Mouse (Mus musculus) intestine, embryonic 15.5 days (tissue): Measurements from ENCODE around the gene Sh2d5. TPM values are rescaled to one million over a fixed set of nuclear protein-coding genes. Genes with fewer than 3 reads are reported as not detected.
A peak's percentile ranks its signal among the peaks of the same experiment; 100 is the strongest.

ENCODE experiments used
- ATAC-seq: fragments of 200-750 bp; cut with Nextera tagmentation; 2 replicates; pipeline ENCODE4 v1.8.0; 2017; ENCODE audit warnings: moderate TSS enrichment, moderate library complexity
- H3K27ac ChIP-seq: fragments of 300-500 bp; sonication (generic); 2 replicates; pipeline ENCODE4 v1.5.1; 2015; ENCODE audit warnings: mild to moderate bottlenecking, inconsistent platforms
- H3K27me3 ChIP-seq: fragments of 300-500 bp; sonication (generic); replicated peaks from 2 replicates; pipeline ENCODE4 v1.6.1; 2015; ENCODE audit warnings: inconsistent platforms
- H3K36me3 ChIP-seq: fragments of 300-500 bp; sonication (generic); 2 replicates; pipeline ENCODE4 v1.6.1; 2015; ENCODE audit warnings: inconsistent platforms
- H3K4me1 ChIP-seq: fragments of 300-500 bp; sonication (generic); replicated peaks from 2 replicates; pipeline ENCODE4 v1.6.1; 2015; ENCODE audit warnings: inconsistent platforms
- H3K4me2 ChIP-seq: fragments of 300-500 bp; sonication (generic); replicated peaks from 2 replicates; pipeline ENCODE4 v1.6.1; 2015; ENCODE audit warnings: mild to moderate bottlenecking, inconsistent platforms
- H3K4me3 ChIP-seq: fragments of 300-500 bp; sonication (generic); replicated peaks from 2 replicates; pipeline ENCODE4 v1.5.1; 2015; ENCODE audit warnings: inconsistent platforms
- H3K9ac ChIP-seq: fragments of 300-500 bp; sonication (generic); 2 replicates; pipeline ENCODE4 v1.6.1; 2015; ENCODE audit warnings: inconsistent platforms
- H3K9me3 ChIP-seq: fragments of 300-500 bp; sonication (generic); 2 replicates; pipeline ENCODE4 v1.6.1; 2016; ENCODE audit warnings: inconsistent platforms
- WGBS: fragments of 180-500 bp; shearing (Covaris S2); methylation state at CpG from one replicate; pipeline ENCODE4 v1.1.7; 2015; 5-methylcytosine and 5-hydroxymethylcytosine counted together
- polyA plus RNA-seq: library from polyadenylated mRNA; unstranded; fragments of >200 nt; fragmentation: Nextera tagmentation; extraction: Ambion mirVana; gene quantifications from 2 replicates; pipeline ENCODE4 v1.2.1, GENCODE M21; 2015

The Sh2d5 gene
- polyA plus RNA-seq, 1 experiment from 2014 or later: 0.69 TPM

DNA sequence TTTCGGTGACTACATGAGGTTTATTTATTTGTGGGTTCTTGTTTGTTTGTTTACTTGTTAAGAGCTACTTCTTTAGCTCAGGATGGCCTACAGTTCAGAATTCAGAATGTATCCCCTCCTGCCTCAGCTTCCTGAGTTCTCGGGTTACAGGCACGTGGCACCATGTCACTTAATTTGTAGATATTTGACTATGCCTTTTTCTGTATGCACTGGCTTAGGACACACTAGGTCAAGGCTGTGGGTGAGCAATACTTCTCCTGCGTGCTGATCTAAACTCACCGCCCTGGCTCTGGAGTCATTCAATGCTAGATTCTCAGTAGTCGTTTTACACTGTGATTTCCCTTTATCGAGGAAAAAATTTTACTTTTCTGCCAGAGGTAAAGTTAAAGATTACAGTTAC lies 29.4 kb upstream of the Sh2d5 start:
- no peak overlapping the region for H3K4me2 ChIP-seq
- H3K27ac ChIP-seq: no peak overlapping the region
- no peak for ATAC-seq
- H3K9me3 ChIP-seq: no peaks in the 10 kb centered on the region
- H3K4me3 ChIP-seq: no peak overlapping the region
- peaks cover 18% of the 10 kb centered on the region for H3K36me3 ChIP-seq
- 73% methylated on average over 7 of the region's 7 CpGs for WGBS
- H3K27me3 ChIP-seq: no peaks in the 10 kb centered on the region
- no peak overlapping the region for H3K9ac ChIP-seq
- H3K4me1 ChIP-seq: peaks cover 21% of the 10 kb centered on the region

DNA sequence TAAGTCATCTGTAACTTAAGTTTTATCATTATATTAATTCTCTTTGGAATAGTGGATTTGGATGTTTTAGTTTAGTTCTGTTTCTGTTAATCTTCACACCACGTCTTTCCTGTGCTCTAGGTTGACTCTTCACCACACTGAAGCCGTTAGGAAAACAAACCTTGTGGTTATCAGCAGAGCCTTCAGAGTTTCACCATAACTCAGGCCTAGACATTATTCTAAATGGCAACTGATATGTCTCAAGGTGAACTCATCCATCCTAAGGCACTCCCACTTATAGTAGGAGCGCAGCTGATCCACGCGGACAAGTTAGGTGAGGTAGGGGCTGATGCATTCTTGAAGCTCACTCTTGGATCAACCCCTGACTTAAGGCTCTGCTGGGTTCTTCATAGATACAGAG lies 28.8 kb upstream of the Sh2d5 start:
- Histone ChIP-seq H3K27me3 (no peaks in the 10 kb centered on the region), H3K4me3 (no peak overlapping the region), H3K36me3 (peaks cover 22% of the 10 kb centered on the region), H3K9ac (no peak overlapping the region), H3K27ac (no peak overlapping the region), H3K9me3 (no peaks in the 10 kb centered on the region), H3K4me2 (no peak overlapping the region), H3K4me1 (peaks cover 18% of the 10 kb centered on the region)
- no peak for ATAC-seq
- 84% methylated on average over 5 of the region's 5 CpGs for WGBS

GRCm38 (mm10) chr4:138222396-138222795 lies 27.8 kb upstream of the Sh2d5 start:
- Histone ChIP-seq H3K36me3 (peaks cover 27% of the 10 kb centered on the region), H3K9ac (no peak overlapping the region)
- WGBS: 85% methylated on average over 5 of the region's 5 CpGs

DNA sequence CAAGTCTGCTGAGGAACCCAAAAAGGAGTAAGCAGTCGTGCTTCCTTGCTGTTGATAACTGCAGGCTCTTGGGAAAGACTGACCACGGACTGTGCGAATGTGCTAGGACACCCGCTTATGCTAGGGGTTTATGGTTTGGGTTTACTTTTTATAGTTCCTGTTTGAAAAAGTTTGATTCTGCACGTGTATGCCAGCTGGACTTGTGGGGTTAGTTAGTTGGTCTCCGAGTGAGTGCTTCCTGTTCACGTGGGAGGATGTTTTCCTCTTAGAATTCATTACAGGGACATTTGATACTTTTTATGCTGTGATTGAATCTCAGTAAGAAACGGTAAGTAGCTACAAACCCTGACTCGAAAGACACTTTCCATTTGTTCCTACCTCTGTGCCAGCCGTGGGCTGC lies 26.6 kb upstream of the Sh2d5 start:
- ATAC-seq: no peak
- WGBS: 83% methylated on average over 10 of the region's 10 CpGs
- peaks cover 34% of the 10 kb centered on the region for H3K36me3 ChIP-seq
- H3K4me3 ChIP-seq: no peak overlapping the region
- 0 out of 2 replicates have a peak, but pooled peaks cover 12% of the 10 kb centered on the region for H3K4me1 ChIP-seq
- no peak overlapping the region for H3K4me2 ChIP-seq
- H3K27me3 ChIP-seq: no peaks in the 10 kb centered on the region
- no peak overlapping the region for H3K27ac ChIP-seq
- no peaks in the 10 kb centered on the region for H3K9me3 ChIP-seq
- no peak overlapping the region for H3K9ac ChIP-seq

More at GRCm38 (mm10) chr4:138222396-138222795, 27.8 kb upstream of the Sh2d5 start:
- Histone ChIP-seq H3K27me3 (no peaks in the 10 kb centered on the region), H3K27ac (no peak overlapping the region), H3K9me3 (no peaks in the 10 kb centered on the region), H3K4me1 (peaks cover 18% of the 10 kb centered on the region), H3K4me3 (no peak overlapping the region), H3K4me2 (no peak overlapping the region)
- no peak for ATAC-seq

GRCm38 (mm10) chr4:138246756-138247665 lies 3.2 kb upstream of the Sh2d5 start:
- ATAC-seq: no peak
- Histone ChIP-seq H3K27ac (no peak overlapping the region), H3K4me1 (peaks cover 24% of the 10 kb centered on the region), H3K4me3 (no peak overlapping the region), H3K9me3 (no peaks in the 10 kb centered on the region), H3K27me3 (peaks cover 17% of the 10 kb centered on the region; the same call in 1 of the 2 replicates), H3K36me3 (peaks cover 20% of the 10 kb centered on the region), H3K9ac (no peak overlapping the region), H3K4me2 (no peak overlapping the region)
- 66% methylated on average over 27 of the region's 27 CpGs for WGBS

DNA sequence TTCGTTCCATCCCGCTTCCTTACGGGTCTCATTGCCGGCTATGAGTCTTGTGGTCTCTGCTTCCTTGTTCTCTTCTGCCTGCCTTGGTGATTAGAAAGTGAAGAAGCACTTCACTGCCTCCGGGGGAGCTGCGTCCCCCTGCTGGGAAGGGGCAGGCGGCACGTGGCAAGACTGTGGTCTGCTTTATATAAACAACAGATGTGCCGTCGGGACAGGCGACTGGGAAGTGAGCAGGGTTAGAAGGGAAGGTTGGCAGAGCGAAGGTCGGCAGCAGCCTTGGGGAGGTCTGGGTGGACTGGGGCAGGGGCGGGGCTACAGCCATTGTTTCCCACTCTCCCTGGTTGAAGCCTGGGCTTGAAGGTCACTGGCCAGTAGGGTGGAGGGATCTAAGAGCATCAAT lies 1.6 kb downstream of the Sh2d5 start:
- peak overlapping the region; percentile 20; the same call in 1 of the 2 replicates for H3K9ac ChIP-seq
- 0 out of 2 replicates have a peak, but pooled peaks have one; percentile 12 for ATAC-seq
- no peaks in the 10 kb centered on the region for H3K36me3 ChIP-seq

DNA sequence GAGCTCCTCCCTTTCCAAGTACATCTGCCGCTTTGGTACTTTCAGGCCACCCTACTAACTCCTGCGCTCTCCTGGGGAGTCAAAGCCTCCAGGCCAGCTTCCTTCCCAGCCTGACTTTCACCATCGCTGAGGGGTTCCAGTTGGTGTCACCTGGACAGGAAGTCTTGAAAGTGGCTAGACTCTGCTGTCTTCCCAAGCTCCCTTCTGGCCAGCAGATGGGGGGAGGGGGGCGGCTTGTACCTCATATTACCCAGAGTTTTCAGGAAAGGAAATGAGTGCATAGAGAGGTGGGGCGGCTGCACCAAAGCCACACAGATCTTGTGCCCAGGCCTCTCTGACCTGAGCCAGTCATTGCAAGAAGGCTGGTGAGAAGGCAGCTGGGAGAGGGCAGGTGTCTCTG lies 2.0 kb downstream of the Sh2d5 start:
- Histone ChIP-seq H3K4me2 (peak overlapping the region; percentile 100), H3K36me3 (no peaks in the 10 kb centered on the region), H3K9me3 (no peaks in the 10 kb centered on the region), H3K4me3 (peak overlapping the region; percentile 25), H3K4me1 (peaks cover 28% of the 10 kb centered on the region), H3K27ac (no peak overlapping the region), H3K9ac (peak overlapping the region; percentile 20; the same call in 1 of the 2 replicates), H3K27me3 (peaks cover 19% of the 10 kb centered on the region)
- 24% methylated on average over 5 of the region's 5 CpGs for WGBS
- no peak for ATAC-seq

More for the DNA sequence above, 1.6 kb downstream of the Sh2d5 start:
- peaks cover 19% of the 10 kb centered on the region for H3K27me3 ChIP-seq
- no peak overlapping the region for H3K27ac ChIP-seq
- peak overlapping the region; percentile 100 for H3K4me2 ChIP-seq
- H3K4me3 ChIP-seq: peak overlapping the region; percentile 25
- no peaks in the 10 kb centered on the region for H3K9me3 ChIP-seq
- 1% methylated on average over 14 of the region's 14 CpGs for WGBS
- peaks cover 28% of the 10 kb centered on the region for H3K4me1 ChIP-seq

- H3K4me2 ChIP-seq: no peak overlapping the region
- no peak overlapping the region for H3K27ac ChIP-seq
- H3K4me3 ChIP-seq: no peak overlapping the region
- peaks cover 3% of the 10 kb centered on the region for H3K27me3 ChIP-seq
- peaks cover 2% of the 10 kb centered on the region for H3K4me1 ChIP-seq
- H3K36me3 ChIP-seq: no peaks in the 10 kb centered on the region
- no peaks in the 10 kb centered on the region for H3K9me3 ChIP-seq
- ATAC-seq: no peak
- WGBS: 83% methylated on average over 22 of the region's 22 CpGs
- no peak overlapping the region for H3K9ac ChIP-seq
Measured at GRCm38 (mm10) chr4:138257116-138257687, 7.0 kb downstream of the Sh2d5 start.

DNA sequence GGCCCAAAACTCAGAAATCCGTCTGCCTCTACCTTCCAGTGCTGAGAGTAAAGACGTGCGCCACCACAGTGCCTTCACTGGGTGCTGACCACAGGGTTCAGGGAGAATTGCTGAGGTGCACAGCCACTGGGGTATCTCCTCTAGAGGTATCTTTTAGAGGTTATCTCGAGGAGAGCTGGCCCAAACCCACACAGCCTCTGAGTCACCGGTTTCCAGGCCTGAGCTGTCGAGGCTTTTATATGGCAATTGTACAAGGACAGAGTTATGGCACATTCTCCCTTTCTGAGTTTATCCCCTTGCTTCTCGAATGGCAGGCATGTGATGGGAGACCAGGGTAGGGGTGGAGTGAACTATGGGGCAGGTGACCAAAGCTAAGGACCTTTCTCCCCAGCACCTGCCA lies 8.5 kb downstream of the Sh2d5 start:
- ATAC-seq: no peak
- H3K27me3 ChIP-seq: no peaks in the 10 kb centered on the region; the same call in 1 of the 2 replicates

GRCm38 (mm10) chr4:138259482-138259881 lies 9.3 kb downstream of the Sh2d5 start:
- WGBS: 87% methylated on average over 5 of the region's 5 CpGs
- Histone ChIP-seq H3K27ac (no peak overlapping the region), H3K9me3 (no peaks in the 10 kb centered on the region), H3K36me3 (no peaks in the 10 kb centered on the region), H3K4me2 (no peak overlapping the region), H3K4me3 (no peak overlapping the region), H3K9ac (no peak overlapping the region), H3K27me3 (no peaks in the 10 kb centered on the region; the same call in 1 of the 2 replicates), H3K4me1 (peaks cover 4% of the 10 kb centered on the region)
- no peak for ATAC-seq

More for the DNA sequence above, 8.5 kb downstream of the Sh2d5 start:
- no peak overlapping the region for H3K4me2 ChIP-seq
- no peak overlapping the region for H3K27ac ChIP-seq
- 82% methylated on average over 7 of the region's 7 CpGs for WGBS
- peaks cover 4% of the 10 kb centered on the region for H3K4me1 ChIP-seq
- no peaks in the 10 kb centered on the region for H3K36me3 ChIP-seq
- no peak overlapping the region for H3K4me3 ChIP-seq
- no peak overlapping the region for H3K9ac ChIP-seq
- H3K9me3 ChIP-seq: no peaks in the 10 kb centered on the region

GRCm38 (mm10) chr4:138261843-138262681 lies 11.9 kb downstream of the Sh2d5 start:
- Histone ChIP-seq H3K27ac (no peak overlapping the region), H3K9me3 (no peaks in the 10 kb centered on the region), H3K4me1 (peaks cover 4% of the 10 kb centered on the region), H3K36me3 (no peaks in the 10 kb centered on the region), H3K4me3 (peak overlapping the region; percentile 88), H3K9ac (peak overlapping the region; percentile 39), H3K27me3 (no peaks in the 10 kb centered on the region), H3K4me2 (peak overlapping the region; percentile 91)
- peak; percentile 96 for ATAC-seq
- under 1% methylated on average over 74 of the region's 78 CpGs for WGBS

DNA sequence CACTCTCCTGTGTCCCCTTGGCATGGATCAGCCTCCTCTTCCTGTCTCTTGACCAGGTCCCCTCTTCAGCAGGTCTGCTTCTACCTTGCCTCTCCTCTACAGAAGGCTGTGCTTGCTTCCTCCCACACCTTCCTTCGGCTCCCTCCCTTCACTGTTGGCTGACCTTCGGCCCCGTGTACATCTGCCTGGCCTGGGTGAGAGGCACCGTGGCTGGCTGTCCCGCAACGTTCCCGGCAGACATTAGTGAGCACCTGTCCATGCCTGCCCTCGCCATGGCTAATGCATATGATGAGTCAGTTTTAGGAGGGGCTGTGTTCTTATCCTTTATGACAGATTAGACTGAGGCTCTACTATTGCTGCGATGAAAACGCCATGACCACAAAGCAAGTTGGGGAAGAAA lies 17.7 kb downstream of the Sh2d5 start:
- Histone ChIP-seq H3K9ac (no peak overlapping the region), H3K9me3 (no peaks in the 10 kb centered on the region), H3K4me2 (no peak overlapping the region), H3K27me3 (no peaks in the 10 kb centered on the region), H3K4me1 (0 out of 2 replicates have a peak, but pooled peaks cover 3% of the 10 kb centered on the region), H3K27ac (no peak overlapping the region), H3K4me3 (no peak overlapping the region), H3K36me3 (no peaks in the 10 kb centered on the region)
- 70% methylated on average over 10 of the region's 10 CpGs for WGBS
- peak; percentile 57 for ATAC-seq
